Mouse (Mus musculus) bone marrow, adult 2 months (tissue): ENCODE measurements around the gene 4930404N11Rik. TPM values are rescaled to one million over a fixed set of nuclear protein-coding genes. Genes with fewer than 3 reads are reported as not detected.

Experiments used
- H3K27ac ChIP-seq: fragments of 200-500 bp; 2 replicates; pipeline ENCODE4 v1.5.1; 2012; ENCODE audit warnings: low read depth, mild to moderate bottlenecking, control low read depth, inconsistent platforms, low read length; ENCODE audit not compliant: control insufficient read depth, poor library complexity, insufficient read depth
- H3K4me1 ChIP-seq: fragments of 200-500 bp; 2 replicates; pipeline ENCODE4 v1.6.1; 2011; ENCODE audit warnings: low read length; ENCODE audit not compliant: control insufficient read depth, insufficient read depth
- H3K4me3 ChIP-seq: fragments of 200-500 bp; replicated peaks from 2 replicates; pipeline ENCODE3; 2011; ENCODE audit warnings: mild to moderate bottlenecking, low read depth, low read length, control low read depth; ENCODE audit not compliant: control insufficient read depth
- CTCF ChIP-seq: fragments of 200-500 bp; IDR thresholded peaks from 2 replicates; pipeline ENCODE4 v1.5.1; 2011; ENCODE audit warnings: low read length, control low read depth; ENCODE audit not compliant: control insufficient read depth, insufficient read depth
- POLR2A ChIP-seq: fragments of 200-500 bp; IDR thresholded peaks from 2 replicates; pipeline ENCODE4 v1.6.1; 2011; ENCODE audit warnings: low read depth, mild to moderate bottlenecking, control low read depth, low read length, borderline replicate concordance; ENCODE audit not compliant: control insufficient read depth
- WGBS: fragments of 180-500 bp; shearing (Covaris S2); methylation state at CpG from one replicate; pipeline ENCODE4 v1.1.7; 2018; 5-methylcytosine and 5-hydroxymethylcytosine counted together
- polyA plus RNA-seq: library from polyadenylated mRNA; stranded (reverse); fragments of >200 nt; gene quantifications from 2 replicates; pipeline ENCODE4 v1.2.4, GENCODE M21; 2011; ENCODE audit warnings: low replicate concordance; ENCODE audit not compliant: missing spikeins, insufficient read depth, insufficient read length

The 4930404N11Rik gene
- polyA plus RNA-seq, 1 experiment, result 12.3 TPM

DNA sequence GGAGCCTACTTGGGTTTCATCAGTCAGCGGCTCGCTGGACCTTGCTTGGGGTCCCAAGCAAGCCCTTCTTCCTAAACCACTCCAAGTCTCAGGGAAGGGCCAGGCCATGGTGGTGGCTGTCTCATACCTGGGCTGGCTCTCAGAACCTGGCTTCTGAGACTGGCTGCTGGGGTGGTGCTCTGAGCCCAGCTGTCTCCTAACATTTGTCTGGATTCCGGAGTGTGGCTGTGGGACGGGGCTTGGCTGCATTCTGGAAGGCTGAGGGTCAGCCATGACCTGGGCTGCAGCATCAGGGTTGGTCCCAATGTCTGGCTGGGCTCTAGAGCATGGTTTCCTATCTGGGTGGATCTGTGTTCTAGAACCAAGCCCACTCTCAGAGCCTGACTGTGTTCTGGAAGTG, 29.1 kb downstream of the 4930404N11Rik start:
- H3K27ac ChIP-seq, result no peak overlapping the region
- no peak overlapping the region for H3K4me3 ChIP-seq
- 85% methylated on average over 4 of the region's 4 CpGs for WGBS
- H3K4me1 ChIP-seq, result no peaks in the 10 kb centered on the region
- no peak for TF ChIP-seq CTCF
- TF ChIP-seq POLR2A, result no peak

DNA sequence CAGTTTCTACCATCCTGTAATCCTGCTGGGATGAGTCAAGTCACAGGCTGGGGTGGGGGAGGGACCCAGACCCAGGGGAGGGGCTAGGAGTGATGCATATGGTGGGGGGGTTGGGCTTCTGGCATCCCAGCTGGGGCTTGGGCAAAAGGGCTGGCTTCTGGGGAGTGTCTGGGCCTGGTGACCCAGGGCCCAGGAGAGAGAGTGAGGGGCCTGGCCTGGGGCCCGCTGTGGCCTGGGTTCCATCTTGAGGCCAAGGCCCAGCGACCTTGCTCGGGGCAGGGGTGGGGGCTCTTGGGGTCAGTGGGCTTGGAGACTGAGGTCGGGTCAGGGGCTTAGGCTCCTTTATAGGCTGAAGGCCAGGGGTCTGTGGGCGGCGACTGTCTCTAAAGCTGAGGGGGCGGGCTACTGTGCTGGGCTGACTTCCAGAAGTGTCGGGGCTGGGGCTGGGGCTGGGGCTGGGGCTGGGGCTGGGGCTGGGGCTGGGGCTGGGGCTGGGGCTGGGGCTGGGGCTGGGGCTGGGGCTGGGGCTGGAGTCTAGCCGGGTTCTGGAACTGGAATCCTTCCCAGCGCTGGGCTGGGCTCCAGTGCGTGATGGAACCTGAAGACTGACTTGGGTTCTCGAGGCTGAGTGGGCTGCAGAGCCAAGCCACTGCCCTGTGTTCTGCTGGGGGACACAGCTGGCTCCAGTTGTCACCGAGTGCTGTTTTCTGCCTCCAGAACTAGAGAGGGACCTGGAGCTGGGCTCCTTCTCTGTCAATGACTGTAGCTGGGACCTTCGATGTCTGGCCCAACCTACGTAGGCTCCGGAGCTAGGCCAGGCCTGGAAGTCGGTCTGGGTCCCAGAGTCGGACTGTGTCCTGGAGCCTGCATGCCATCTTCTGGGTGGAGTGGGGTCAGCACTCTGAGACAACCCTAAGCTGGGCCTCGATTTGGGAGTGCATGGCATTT, 29.9 kb downstream of the 4930404N11Rik start:
- H3K27ac ChIP-seq, result no peak overlapping the region
- no peak overlapping the region for H3K4me3 ChIP-seq
- no peak for TF ChIP-seq CTCF
- no peak for TF ChIP-seq POLR2A
- H3K4me1 ChIP-seq, result no peaks in the 10 kb centered on the region; the same call in 1 of the 2 replicates
- WGBS, result 85% methylated on average over 19 of the region's 19 CpGs

- TF ChIP-seq CTCF, result no peak
- no peak for TF ChIP-seq POLR2A
- WGBS, result 91% methylated on average over 11 of the region's 11 CpGs
- Histone ChIP-seq H3K4me3 (no peak overlapping the region), H3K27ac (no peak overlapping the region), H3K4me1 (peaks cover 4% of the 10 kb centered on the region; the same call in 1 of the 2 replicates)
These were observed 31.3 kb downstream of the 4930404N11Rik start for GRCm38 (mm10) chr10:81334324-81334723.

- TF ChIP-seq POLR2A (no peak), CTCF (no peak)
- Histone ChIP-seq H3K4me1 (peaks cover 6% of the 10 kb centered on the region; the same call in 1 of the 2 replicates), H3K4me3 (no peak overlapping the region), H3K27ac (no peak overlapping the region)
- 95% methylated on average over 29 of the region's 29 CpGs for WGBS
These were observed 33.3 kb downstream of the 4930404N11Rik start for GRCm38 (mm10) chr10:81332277-81332676.

DNA sequence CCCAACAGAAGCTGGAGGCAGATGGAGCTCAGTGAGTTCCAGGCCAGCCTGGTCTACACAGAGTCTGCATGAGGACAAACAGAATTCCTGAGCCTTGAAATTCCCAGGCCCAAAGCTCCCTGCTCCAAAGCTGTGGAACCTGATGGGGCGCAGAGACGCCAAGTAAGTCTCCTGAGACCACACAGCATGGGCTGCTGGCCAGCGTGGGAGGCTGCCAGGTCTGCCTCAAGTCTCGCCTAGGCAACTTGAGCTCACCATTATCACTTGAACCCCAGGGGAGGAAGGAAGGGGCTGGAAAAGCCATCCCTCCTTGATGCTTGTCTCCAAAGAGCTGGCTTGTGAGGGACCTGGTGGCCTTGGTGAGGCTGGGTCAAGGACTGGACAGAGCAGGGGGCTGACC, 35.6 kb downstream of the 4930404N11Rik start:
- no peak for TF ChIP-seq POLR2A
- no peak for TF ChIP-seq CTCF
- Histone ChIP-seq H3K27ac (peak overlapping the region; percentile 69), H3K4me1 (peaks cover 6% of the 10 kb centered on the region; the same call in 1 of the 2 replicates), H3K4me3 (no peak overlapping the region)
- WGBS, result 53% methylated on average over 4 of the region's 4 CpGs

DNA sequence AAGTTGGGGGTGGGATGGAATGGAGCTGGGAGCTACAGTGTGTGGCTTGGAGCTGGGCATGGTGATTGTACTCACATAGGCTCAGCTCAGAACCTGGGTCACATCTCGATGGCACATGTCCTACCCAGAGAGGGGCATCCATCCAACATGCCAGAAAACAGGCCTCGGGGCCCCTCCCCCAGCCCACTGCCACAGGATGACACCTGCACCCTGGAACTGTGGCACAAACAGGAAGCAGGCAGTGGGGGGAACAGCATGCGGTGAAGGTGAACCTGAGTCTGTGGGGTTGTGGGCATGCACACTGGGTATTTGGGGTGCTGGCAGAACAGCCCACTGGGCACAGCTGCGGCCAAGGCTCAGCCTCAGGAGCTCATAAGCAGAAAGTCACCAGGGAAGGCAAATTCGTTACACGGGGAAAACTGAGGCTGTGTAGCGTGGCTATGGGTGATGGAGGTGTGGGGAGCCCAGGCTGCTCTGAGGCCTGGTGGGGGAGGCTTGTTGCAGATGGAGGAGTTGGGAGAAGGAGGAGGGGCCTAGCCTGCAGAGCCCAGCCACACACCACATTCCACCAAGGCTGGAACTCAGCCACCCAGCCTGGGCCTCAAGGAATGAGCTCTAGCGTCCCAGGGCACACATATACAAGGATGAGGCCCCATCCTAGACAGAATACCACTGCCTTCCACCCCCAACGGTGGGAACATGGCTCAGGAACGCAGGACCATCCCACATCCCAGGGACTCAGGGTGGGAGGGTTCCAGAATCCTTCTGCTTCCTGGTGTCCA, 36.2 kb downstream of the 4930404N11Rik start:
- H3K4me3 ChIP-seq, result peak overlapping the region; percentile 37

DNA sequence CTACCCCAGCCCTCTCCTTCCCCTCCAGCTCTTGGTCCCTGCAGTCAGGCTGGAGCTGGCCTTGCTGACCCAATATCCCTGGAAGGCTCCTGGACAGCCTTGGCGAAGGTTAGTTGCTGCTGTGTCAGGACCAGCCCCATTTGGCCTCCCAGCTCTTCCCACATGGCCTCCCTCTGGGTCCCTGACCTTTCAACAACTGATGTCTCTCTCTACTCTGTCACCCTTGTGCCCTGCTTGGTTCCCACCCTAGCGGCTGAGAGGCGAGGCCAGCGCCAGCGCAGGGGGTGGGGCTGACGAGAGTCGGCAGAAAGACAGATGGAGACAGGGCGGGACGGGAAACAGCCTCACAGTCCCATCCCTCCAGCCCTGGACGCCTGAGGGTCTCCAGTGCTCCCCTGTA, 37.2 kb downstream of the 4930404N11Rik start, which contains the start of gene Tbxa2r:
TSS of gene Tbxa2r (plus strand) at position 346 of the 400 bp plus-strand sequence.
- TF ChIP-seq CTCF (no peak), POLR2A (peak; percentile 36; the same call in 1 of the 2 replicates)
- 14% methylated on average over 10 of the region's 10 CpGs for WGBS
- H3K4me3 ChIP-seq, result peak within 1 kb of the TSS; percentile 37
- H3K27ac ChIP-seq, result peak within 1 kb of the TSS; percentile 69
- H3K4me1 ChIP-seq, result peaks cover 6% of the 10 kb centered on the region; the same call in 1 of the 2 replicates

More for the DNA sequence above, 36.2 kb downstream of the 4930404N11Rik start:
- 23% methylated on average over 10 of the region's 10 CpGs for WGBS
- Histone ChIP-seq H3K27ac (peak overlapping the region; percentile 69), H3K4me1 (peaks cover 6% of the 10 kb centered on the region; the same call in 1 of the 2 replicates)
- TF ChIP-seq POLR2A (0 out of 2 replicates have a peak, but pooled peaks have one; percentile 19), CTCF (no peak)

- TF ChIP-seq POLR2A (no peak), CTCF (no peak)
- peak overlapping the region; percentile 69; the same call in 1 of the 2 replicates for H3K27ac ChIP-seq
- WGBS, result 46% methylated on average over 2 of the region's 2 CpGs
These were observed 37.7 kb downstream of the 4930404N11Rik start for GRCm38 (mm10) chr10:81327959-81328358.

More at GRCm38 (mm10) chr10:81327959-81328358, 37.7 kb downstream of the 4930404N11Rik start:
- H3K4me1 ChIP-seq, result peaks cover 6% of the 10 kb centered on the region; the same call in 1 of the 2 replicates
- no peak overlapping the region for H3K4me3 ChIP-seq
